Mouse (Mus musculus): ENCODE data around the gene Lmcd1.
"Not testable (repeated sequence)": the region's sequence is repeated elsewhere in the genome, so short reads cannot be mapped to it uniquely, and the experiment has no call there.

The Lmcd1 gene

GRCm38 (mm10) chr6:112273501-112274205 is at the start of gene Lmcd1:
TSS of gene Lmcd1 (plus strand) at chr6:112273758.
- peak; percentile 9 to 20 for DNase-seq (ENCODE audit: low spot score in 2 of 2)

- no peak for DNase-seq (ENCODE audit: low spot score in 2 of 2)
These were observed 49.5 kb upstream of the Lmcd1 start for GRCm38 (mm10) chr6:112223877-112224632.

GRCm38 (mm10) chr6:112236775-112237174 is 36.8 kb upstream of the Lmcd1 start:
- DNase-seq (ENCODE audit: low spot score in 2 of 2): no peak

- DNase-seq (ENCODE audit: low spot score in 2 of 2): no peak
These were observed 31.3 kb upstream of the Lmcd1 start for GRCm38 (mm10) chr6:112242216-112242615.

GRCm38 (mm10) chr6:112245639-112246038 is 27.9 kb upstream of the Lmcd1 start:
- DNase-seq (ENCODE audit: low spot score in 2 of 2): peak in 1 of 2 experiments; percentile 5

- DNase-seq (ENCODE audit: low spot score in 2 of 2): no peak
These were observed 26.9 kb upstream of the Lmcd1 start for GRCm38 (mm10) chr6:112246636-112247035.

GRCm38 (mm10) chr6:112253943-112254342 is 19.6 kb upstream of the Lmcd1 start:
- DNase-seq (ENCODE audit: low spot score in 2 of 2): not testable (repeated sequence)

GRCm38 (mm10) chr6:112254967-112255366 is 18.6 kb upstream of the Lmcd1 start:
- no peak for DNase-seq (ENCODE audit: low spot score in 2 of 2)

- DNase-seq (ENCODE audit: low spot score in 2 of 2): no peak
These were observed 18.0 kb upstream of the Lmcd1 start for GRCm38 (mm10) chr6:112255388-112256225.

GRCm38 (mm10) chr6:112256599-112256998 is 17.0 kb upstream of the Lmcd1 start:
- DNase-seq (ENCODE audit: low spot score in 2 of 2): no peak

- DNase-seq (ENCODE audit: low spot score in 2 of 2): no peak
These were observed 12.5 kb upstream of the Lmcd1 start for GRCm38 (mm10) chr6:112261089-112261488.

- DNase-seq (ENCODE audit: low spot score in 2 of 2): no peak
These were observed 9.2 kb upstream of the Lmcd1 start for GRCm38 (mm10) chr6:112264321-112264720.

GRCm38 (mm10) chr6:112266631-112267030 is 6.9 kb upstream of the Lmcd1 start:
- no peak for DNase-seq (ENCODE audit: low spot score in 2 of 2)

GRCm38 (mm10) chr6:112267661-112268357 is 5.7 kb upstream of the Lmcd1 start:
- DNase-seq (ENCODE audit: low spot score in 2 of 2): no peak

GRCm38 (mm10) chr6:112274261-112275055 is 900 bp downstream of the Lmcd1 start:
- peak; percentile 11 to 27 for DNase-seq (ENCODE audit: low spot score in 2 of 2)

- no peak for DNase-seq (ENCODE audit: low spot score in 2 of 2)
These were observed 2.2 kb downstream of the Lmcd1 start for GRCm38 (mm10) chr6:112275731-112276245.

GRCm38 (mm10) chr6:112278805-112279204 is 5.2 kb downstream of the Lmcd1 start:
- no peak for DNase-seq (ENCODE audit: low spot score in 2 of 2)

GRCm38 (mm10) chr6:112280161-112280560 is 6.6 kb downstream of the Lmcd1 start:
- no peak for DNase-seq (ENCODE audit: low spot score in 2 of 2)

GRCm38 (mm10) chr6:112280945-112281344 is 7.4 kb downstream of the Lmcd1 start:
- no peak for DNase-seq (ENCODE audit: low spot score in 2 of 2)

GRCm38 (mm10) chr6:112281935-112282334 is 8.4 kb downstream of the Lmcd1 start:
- DNase-seq (ENCODE audit: low spot score in 2 of 2): no peak
